Mouse (Mus musculus) heart, postnatal 0 days (tissue): ENCODE data around the gene Fbxo2.

Experiments
- CTCF ChIP-seq: IDR thresholded peaks from 2 replicates; pipeline ENCODE4 v1.5.1; 2016; ENCODE audit warnings: antibody characterized with exemption, control low read depth, low read depth
- EP300 ChIP-seq: IDR thresholded peaks from 2 replicates; pipeline ENCODE4 v1.6.1; 2016; ENCODE audit warnings: antibody characterized with exemption, low read depth

GRCm38 (mm10) chr4:148198721-148199120 is 38.3 kb downstream of the Fbxo2 start:
- TF ChIP-seq EP300 (no peak), CTCF (no peak)
